Mouse (Mus musculus) neural tube, embryonic 12.5 days (tissue): ENCODE measurements at regions not wholly inside any gene's neighbourhood (a gene's known extent, or its start where the extent isn't known, plus 50 kb on each side); places are given as distances from the start of the nearest gene placed in this dataset.

Experiments
- ATAC-seq: fragments of 200-750 bp; cut with Nextera tagmentation; 2 replicates; pipeline ENCODE4 v1.8.0; 2017; ENCODE audit warnings: low read depth, mild to moderate bottlenecking, moderate TSS enrichment, moderate library complexity; ENCODE audit not compliant: low FRiP score
- H3K27ac ChIP-seq: fragments of 300-500 bp; sonication (generic); 2 replicates; pipeline ENCODE4 v1.5.1; 2016
- H3K27me3 ChIP-seq: fragments of 300-500 bp; sonication (generic); replicated peaks from 2 replicates; pipeline ENCODE4 v1.6.1; 2016; ENCODE audit warnings: mild to moderate bottlenecking
- H3K36me3 ChIP-seq: fragments of 300-500 bp; sonication (generic); 2 replicates; pipeline ENCODE4 v1.6.1; 2016; ENCODE audit warnings: mild to moderate bottlenecking
- H3K4me1 ChIP-seq: fragments of 300-500 bp; sonication (generic); 2 replicates; pipeline ENCODE4 v1.6.1; 2016
- H3K4me2 ChIP-seq: fragments of 300-500 bp; sonication (generic); replicated peaks from 2 replicates; pipeline ENCODE4 v1.6.1; 2016; ENCODE audit warnings: mild to moderate bottlenecking
- H3K4me3 ChIP-seq: fragments of 300-500 bp; sonication (generic); 2 replicates; pipeline ENCODE4 v1.5.1; 2016
- H3K9ac ChIP-seq: fragments of 300-500 bp; sonication (generic); 2 replicates; pipeline ENCODE4 v1.6.1; 2016; ENCODE audit warnings: mild to moderate bottlenecking
- H3K9me3 ChIP-seq: fragments of 300-500 bp; sonication (generic); 2 replicates; pipeline ENCODE4 v1.6.1; 2016; ENCODE audit warnings: mild to moderate bottlenecking
- WGBS: fragments of 180-500 bp; shearing (Covaris S2); methylation state at CpG from one replicate; pipeline ENCODE4 v1.1.7; 2016; 5-methylcytosine and 5-hydroxymethylcytosine counted together

DNA sequence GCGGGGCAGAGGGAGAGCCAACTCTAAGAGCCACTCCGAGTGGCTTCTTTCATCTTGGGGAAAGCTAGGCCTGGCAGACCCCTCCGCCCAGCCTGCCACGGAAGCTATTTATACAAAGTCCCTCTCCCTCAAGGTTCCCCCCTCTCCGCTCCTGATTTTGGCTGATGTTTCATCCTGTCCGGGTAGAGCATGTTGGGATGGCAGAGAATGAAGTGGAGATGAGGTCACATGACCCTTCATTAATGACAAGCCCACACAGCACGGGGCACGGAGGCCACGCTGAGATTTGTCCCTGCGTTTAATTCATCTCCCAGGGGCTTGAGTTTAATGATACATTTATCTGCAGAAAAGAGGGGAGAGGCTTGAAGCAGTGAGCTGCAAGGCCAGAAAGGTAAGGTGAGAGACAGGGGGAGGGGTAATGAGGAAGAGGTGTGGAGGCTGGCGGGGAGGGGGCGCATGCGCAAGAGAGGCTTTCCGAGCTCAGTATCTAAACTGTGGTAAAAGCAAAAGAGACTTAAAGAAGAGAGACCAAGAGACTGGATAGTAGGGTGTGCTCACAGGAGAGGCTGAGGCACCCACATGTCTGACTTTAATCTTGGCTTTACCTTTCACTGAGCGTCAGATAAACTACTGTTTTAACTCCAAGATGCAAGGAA is 111.7 kb downstream of the Chst1 start:
- Histone ChIP-seq H3K4me2 (peak overlapping the region; percentile 42), H3K4me1 (peaks cover 13% of the 10 kb centered on the region; the same call in 1 of the 2 replicates), H3K27me3 (0 out of 2 replicates have a peak, but pooled peaks cover 4% of the 10 kb centered on the region), H3K9ac (no peak overlapping the region), H3K27ac (no peak overlapping the region), H3K4me3 (no peak overlapping the region), H3K36me3 (no peaks in the 10 kb centered on the region), H3K9me3 (no peaks in the 10 kb centered on the region)
- ATAC-seq, result 0 out of 2 replicates have a peak, but pooled peaks have one; percentile 17
- 41% methylated on average over 15 of the region's 15 CpGs for WGBS

DNA sequence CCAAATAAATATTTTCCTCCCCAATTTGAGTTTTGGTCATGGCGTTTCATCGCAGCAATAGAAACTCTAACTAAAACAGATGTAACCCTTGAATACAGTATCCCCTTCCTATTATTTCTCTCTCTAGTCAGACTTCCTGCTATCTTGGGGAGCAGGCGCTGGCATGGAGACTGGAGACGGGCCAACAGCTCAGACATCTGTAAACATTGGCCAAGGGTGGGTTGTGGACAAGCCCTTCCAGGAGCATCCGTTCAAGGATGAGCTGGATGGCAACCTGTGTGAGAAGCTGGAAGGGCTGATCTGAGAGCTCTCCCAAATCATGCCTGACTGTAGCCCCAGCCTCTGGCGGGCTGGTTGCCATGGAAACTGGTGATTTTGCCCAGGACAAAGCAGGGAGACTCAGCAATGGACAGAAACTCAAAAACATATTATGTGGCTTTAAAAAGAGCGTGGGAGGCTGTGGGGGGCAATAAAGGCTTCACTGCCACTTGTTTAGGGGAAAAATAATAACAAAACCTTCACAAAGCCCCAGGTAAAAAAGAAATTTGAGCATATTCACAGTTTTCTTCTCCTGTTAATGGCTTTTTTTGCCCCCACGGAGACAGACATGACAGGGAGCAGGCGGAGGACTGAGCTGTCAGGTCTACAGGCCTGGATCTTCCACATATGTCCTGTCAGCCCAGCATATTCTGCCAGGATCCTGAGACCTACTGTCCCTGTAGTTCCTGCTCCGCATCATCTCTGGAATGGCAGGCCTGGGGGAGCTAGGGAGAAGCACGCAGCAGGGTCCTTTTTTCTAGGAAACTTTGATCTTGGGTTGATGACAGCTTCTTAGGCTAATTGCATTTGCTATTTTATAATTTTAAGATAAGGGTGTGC is 113.0 kb downstream of the Chst1 start:
- peak; percentile 53; the same call in 1 of the 2 replicates for ATAC-seq
- peaks cover 13% of the 10 kb centered on the region; the same call in 1 of the 2 replicates for H3K4me1 ChIP-seq
- no peaks in the 10 kb centered on the region for H3K9me3 ChIP-seq
- WGBS, result 59% methylated on average over 11 of the region's 11 CpGs
- H3K27me3 ChIP-seq, result 0 out of 2 replicates have a peak, but pooled peaks cover 4% of the 10 kb centered on the region
- no peak overlapping the region for H3K9ac ChIP-seq
- no peak overlapping the region for H3K27ac ChIP-seq
- no peak overlapping the region for H3K4me2 ChIP-seq
- no peak overlapping the region for H3K4me3 ChIP-seq
- H3K36me3 ChIP-seq, result no peaks in the 10 kb centered on the region

DNA sequence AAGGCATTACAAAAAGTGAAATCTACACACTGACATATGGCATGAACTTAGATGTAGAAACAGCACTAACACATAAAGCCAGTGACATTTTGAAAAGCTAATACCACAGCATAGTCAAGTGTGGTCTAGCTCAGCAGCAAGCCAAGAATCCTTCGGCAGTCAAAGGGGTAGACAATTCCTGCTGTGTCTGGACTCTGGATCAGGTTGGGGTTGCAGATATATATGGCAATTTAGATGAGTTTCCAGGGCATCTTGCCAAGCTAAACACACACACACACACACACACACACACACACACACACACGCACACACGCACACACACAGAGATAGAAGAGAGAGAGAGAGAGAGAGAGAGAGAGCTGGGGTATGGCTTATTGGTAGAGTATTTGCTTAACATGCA is 118.2 kb downstream of the Chst1 start:
- no peak overlapping the region for H3K4me2 ChIP-seq
- no peak for ATAC-seq
- WGBS, result 90% methylated on average over 3 of the region's 3 CpGs

DNA sequence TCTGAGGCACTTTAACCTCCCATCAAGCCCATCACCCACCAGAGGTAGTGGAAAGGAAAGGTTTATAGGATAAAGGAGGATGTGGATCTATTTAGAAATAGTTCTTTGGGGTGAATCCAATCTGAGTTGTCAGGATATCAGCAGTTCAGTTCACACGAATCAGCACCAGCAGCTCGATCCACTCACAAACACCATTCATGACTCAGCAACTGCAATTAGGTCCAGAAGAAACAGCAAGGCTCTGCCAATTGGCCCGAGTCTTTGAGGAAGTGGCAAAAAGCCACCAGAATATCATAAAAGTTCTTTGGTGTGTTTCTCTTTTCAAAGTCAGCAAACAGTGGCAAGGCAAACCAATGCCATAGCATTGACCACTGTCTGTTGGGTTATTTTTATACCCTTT is 122.4 kb downstream of the Chst1 start:
- Histone ChIP-seq H3K9ac (no peak overlapping the region), H3K27me3 (no peaks in the 10 kb centered on the region), H3K36me3 (no peaks in the 10 kb centered on the region), H3K27ac (no peak overlapping the region), H3K4me1 (peaks cover 8% of the 10 kb centered on the region), H3K4me2 (no peak overlapping the region), H3K4me3 (no peak overlapping the region), H3K9me3 (no peaks in the 10 kb centered on the region)
- ATAC-seq, result no peak
- 88% methylated on average over 3 of the region's 3 CpGs for WGBS

More for the DNA sequence above, 118.2 kb downstream of the Chst1 start:
- Histone ChIP-seq H3K4me3 (no peak overlapping the region), H3K27ac (no peak overlapping the region), H3K27me3 (no peaks in the 10 kb centered on the region), H3K36me3 (no peaks in the 10 kb centered on the region), H3K9ac (no peak overlapping the region), H3K9me3 (no peaks in the 10 kb centered on the region), H3K4me1 (0 out of 2 replicates have a peak, but pooled peaks cover 2% of the 10 kb centered on the region)

DNA sequence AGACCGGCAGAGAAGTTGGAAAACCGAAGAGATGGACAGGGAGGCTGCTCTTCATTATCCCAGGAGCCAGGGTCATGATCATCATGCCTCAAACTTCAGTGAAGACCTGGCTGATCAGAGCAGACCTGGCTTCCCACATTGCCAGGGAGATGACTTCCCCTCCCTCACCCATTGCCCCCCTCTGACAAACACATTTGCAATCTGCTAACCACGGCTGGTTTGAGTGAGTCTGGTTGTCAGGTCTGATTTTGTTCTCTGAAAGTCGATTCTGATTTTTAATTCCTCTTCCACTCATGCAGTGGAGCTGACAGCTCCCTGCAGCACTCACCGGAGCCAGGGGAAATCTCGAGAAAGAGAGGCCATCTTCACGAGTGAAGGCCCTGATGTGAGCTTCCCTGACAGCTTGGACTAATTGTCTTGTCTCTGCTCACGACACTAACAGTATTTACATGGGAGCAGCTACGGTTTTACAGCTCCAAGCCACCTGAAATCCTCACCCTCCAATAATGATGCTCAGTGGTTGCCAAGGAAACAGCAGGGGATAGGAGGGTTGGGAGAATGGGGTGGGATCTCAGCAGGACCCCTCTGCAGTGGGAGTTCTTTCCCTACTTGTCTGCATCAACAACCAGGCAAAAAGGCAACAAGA is 124.2 kb downstream of the Chst1 start:
- Histone ChIP-seq H3K36me3 (no peaks in the 10 kb centered on the region), H3K27ac (no peak overlapping the region), H3K9ac (no peak overlapping the region), H3K9me3 (no peaks in the 10 kb centered on the region), H3K4me3 (no peak overlapping the region), H3K27me3 (0 out of 2 replicates have a peak, but pooled peaks cover 2% of the 10 kb centered on the region), H3K4me2 (no peak overlapping the region), H3K4me1 (peaks cover 9% of the 10 kb centered on the region)
- WGBS, result 43% methylated on average over 9 of the region's 9 CpGs
- no peak for ATAC-seq

DNA sequence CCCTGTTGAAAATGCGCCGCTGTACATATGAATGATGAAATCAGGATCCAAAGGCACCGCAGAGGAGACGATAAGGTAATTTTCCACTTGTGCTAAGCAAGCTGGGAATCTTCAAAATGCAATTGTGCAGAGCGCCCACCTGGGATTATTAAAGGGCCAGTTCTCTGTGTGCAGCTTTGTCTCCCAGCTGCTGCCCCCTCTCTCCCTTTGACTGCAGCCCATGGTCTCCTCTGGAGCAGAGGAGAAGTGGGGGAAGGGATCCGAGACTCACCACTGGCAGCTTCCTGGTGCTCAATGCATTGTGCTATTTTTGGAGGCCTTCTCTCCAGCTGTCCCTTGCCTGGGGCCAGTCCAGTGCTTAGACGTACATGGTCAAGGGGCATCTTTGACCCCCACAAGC is 127.1 kb downstream of the Chst1 start:
- WGBS, result 44% methylated on average over 7 of the region's 7 CpGs
- H3K9ac ChIP-seq, result no peak overlapping the region
- H3K27me3 ChIP-seq, result 0 out of 2 replicates have a peak, but pooled peaks cover 2% of the 10 kb centered on the region
- H3K4me2 ChIP-seq, result no peak overlapping the region
- H3K4me3 ChIP-seq, result no peak overlapping the region
- no peaks in the 10 kb centered on the region for H3K9me3 ChIP-seq
- H3K36me3 ChIP-seq, result no peaks in the 10 kb centered on the region
- H3K4me1 ChIP-seq, result peaks cover 9% of the 10 kb centered on the region
- no peak overlapping the region for H3K27ac ChIP-seq
- 0 out of 2 replicates have a peak, but pooled peaks have one; percentile 48 for ATAC-seq

DNA sequence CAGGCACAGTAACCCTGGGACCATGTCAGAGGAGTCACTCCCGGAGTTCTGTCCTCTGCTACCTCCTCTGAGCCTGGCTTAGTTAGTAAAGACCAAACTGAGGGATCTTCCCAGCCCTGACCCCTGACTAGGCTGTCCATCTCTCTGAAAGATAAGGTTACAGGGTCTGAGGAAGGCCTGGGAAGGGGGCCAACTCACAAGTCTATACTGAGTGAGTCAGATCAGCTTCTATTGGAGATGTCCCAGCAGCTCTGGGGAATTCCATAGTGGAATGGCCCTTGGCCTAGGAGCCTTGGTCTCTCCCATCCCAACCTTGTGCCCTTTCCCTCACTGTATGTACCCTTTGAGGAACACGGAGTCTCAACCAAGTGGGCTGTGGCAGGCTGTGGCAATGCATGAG is 127.7 kb downstream of the Chst1 start:
- Histone ChIP-seq H3K27ac (no peak overlapping the region), H3K27me3 (0 out of 2 replicates have a peak, but pooled peaks cover 2% of the 10 kb centered on the region), H3K36me3 (no peaks in the 10 kb centered on the region), H3K9me3 (no peaks in the 10 kb centered on the region), H3K4me1 (peaks cover 9% of the 10 kb centered on the region), H3K4me3 (no peak overlapping the region), H3K4me2 (no peak overlapping the region), H3K9ac (no peak overlapping the region)
- no peak for ATAC-seq
- WGBS, result 84% methylated on average over 2 of the region's 2 CpGs

DNA sequence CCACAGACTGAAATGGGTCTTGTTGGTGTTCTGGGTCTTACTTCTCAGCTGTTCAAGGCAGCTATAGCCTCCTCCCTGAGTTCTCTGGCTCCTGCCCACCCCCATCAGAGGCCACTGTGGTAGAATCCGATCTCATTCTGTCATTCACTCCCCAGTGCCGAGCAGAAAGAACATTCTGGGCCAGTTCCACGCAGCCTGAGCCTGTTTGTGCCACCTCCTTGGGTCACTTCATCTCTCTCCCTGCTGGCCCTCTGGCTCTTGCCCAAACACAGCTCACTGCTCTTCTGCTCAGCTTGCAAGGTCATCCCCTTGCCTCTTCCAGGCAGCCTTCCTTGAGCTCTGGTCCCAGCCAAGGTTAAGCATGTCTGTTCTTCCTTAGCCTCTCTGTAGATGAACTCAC is 128.9 kb downstream of the Chst1 start:
- Histone ChIP-seq H3K4me3 (no peak overlapping the region), H3K9me3 (no peaks in the 10 kb centered on the region), H3K9ac (no peak overlapping the region), H3K27ac (no peak overlapping the region), H3K36me3 (no peaks in the 10 kb centered on the region), H3K27me3 (0 out of 2 replicates have a peak, but pooled peaks cover 2% of the 10 kb centered on the region), H3K4me2 (no peak overlapping the region), H3K4me1 (peaks cover 9% of the 10 kb centered on the region)
- no peak for ATAC-seq
- WGBS, result 86% methylated on average over 3 of the region's 3 CpGs

DNA sequence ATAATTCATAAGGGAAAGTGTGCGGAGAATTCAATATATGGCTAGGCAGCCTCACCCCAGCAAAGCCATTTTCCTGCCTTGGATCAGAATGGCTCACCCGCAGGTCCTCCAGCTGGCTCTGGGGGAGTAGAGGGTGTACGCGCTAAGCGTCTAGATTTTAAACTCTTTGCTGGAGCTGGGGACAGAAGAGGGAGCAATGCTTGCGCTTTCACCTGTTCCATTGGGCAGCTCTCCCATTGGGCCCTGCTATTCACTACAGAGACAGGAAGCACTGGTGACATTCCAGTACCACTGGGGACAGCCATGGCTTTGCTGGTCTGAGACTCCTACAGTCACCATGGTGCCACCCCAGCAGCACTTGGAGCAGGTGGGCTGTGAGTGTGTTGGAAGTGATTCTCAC is 130.9 kb downstream of the Chst1 start:
- 97% methylated on average over 6 of the region's 6 CpGs for WGBS
- Histone ChIP-seq H3K9ac (no peak overlapping the region), H3K36me3 (no peaks in the 10 kb centered on the region), H3K27me3 (0 out of 2 replicates have a peak, but pooled peaks cover 2% of the 10 kb centered on the region), H3K4me3 (no peak overlapping the region), H3K9me3 (no peaks in the 10 kb centered on the region), H3K4me1 (peaks cover 9% of the 10 kb centered on the region), H3K27ac (no peak overlapping the region), H3K4me2 (no peak overlapping the region)
- ATAC-seq, result no peak

DNA sequence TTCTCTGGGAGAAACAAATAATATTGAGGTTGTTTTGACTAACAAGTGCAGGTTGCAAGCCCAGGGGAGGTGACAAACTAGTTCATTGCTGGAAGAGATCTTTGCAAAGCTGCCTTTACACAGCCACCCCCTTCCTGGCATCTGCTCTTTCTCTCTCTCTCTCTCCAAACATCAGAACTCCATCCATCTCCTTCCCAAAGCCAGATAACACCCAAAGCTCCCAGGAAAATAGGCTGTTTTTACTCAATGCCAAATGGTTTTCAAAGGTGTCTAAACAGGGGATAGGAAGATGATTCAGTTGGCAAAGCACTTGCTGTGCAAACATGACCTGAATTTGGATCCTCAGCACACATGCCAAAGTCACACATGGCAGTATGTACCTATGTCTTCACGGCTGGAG is 133.9 kb downstream of the Chst1 start:
- no peak overlapping the region for H3K27ac ChIP-seq
- ATAC-seq, result no peak
- no peak overlapping the region for H3K9ac ChIP-seq
- no peaks in the 10 kb centered on the region for H3K9me3 ChIP-seq
- H3K4me3 ChIP-seq, result no peak overlapping the region
- 0 out of 2 replicates have a peak, but pooled peaks cover 2% of the 10 kb centered on the region for H3K27me3 ChIP-seq
- no peak overlapping the region for H3K4me2 ChIP-seq
- no peaks in the 10 kb centered on the region for H3K4me1 ChIP-seq
- H3K36me3 ChIP-seq, result no peaks in the 10 kb centered on the region
- WGBS, result 94% methylated on average over 1 of the region's 1 CpGs

DNA sequence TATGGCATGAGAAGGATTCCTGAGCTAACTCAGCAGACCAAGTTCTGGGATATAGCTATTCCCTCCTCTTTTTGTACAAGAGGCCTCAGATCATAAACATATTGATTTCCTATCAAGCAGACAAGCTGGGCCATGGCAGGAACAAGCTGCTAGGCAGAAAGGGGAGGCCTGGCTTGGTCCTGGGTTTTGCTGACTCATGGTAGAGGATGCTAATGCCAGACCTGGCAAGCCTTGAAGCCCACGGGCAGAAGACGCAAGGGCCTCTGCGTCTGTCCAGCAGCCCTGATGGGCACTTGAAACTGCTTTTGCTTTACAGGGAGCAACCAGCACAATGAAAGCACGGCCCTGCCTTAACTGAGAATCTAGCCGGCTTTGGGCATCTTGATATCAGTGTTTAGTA is 136.3 kb downstream of the Chst1 start:
- Histone ChIP-seq H3K27ac (no peak overlapping the region), H3K4me2 (no peak overlapping the region), H3K4me1 (no peaks in the 10 kb centered on the region), H3K9ac (no peak overlapping the region), H3K4me3 (no peak overlapping the region), H3K27me3 (no peaks in the 10 kb centered on the region), H3K36me3 (no peaks in the 10 kb centered on the region), H3K9me3 (no peaks in the 10 kb centered on the region)
- no peak for ATAC-seq
- 85% methylated on average over 5 of the region's 5 CpGs for WGBS

DNA sequence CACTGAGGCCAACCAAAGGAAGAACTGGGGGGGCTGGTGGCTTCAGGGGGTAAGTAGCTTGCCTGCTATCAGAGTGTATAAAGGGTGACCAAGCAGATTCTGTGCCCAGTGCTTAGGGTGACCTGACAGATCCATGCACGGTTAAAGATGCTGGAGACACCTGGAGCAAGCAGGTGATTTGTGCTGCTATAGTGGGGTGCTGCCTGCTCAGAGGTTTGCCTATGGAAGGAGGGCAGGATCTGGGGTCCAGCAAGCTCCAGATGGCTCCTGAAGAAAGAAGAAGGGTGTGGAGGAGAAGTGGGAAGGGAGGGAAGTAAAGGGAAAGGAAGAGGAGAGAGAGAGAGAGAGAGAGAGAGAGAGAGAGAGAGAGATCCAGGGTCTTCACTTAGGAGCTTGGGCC is 137.8 kb downstream of the Chst1 start:
- Histone ChIP-seq H3K9me3 (no peaks in the 10 kb centered on the region), H3K4me3 (no peak overlapping the region), H3K27me3 (no peaks in the 10 kb centered on the region), H3K27ac (no peak overlapping the region), H3K4me2 (no peak overlapping the region), H3K9ac (no peak overlapping the region), H3K4me1 (no peaks in the 10 kb centered on the region), H3K36me3 (no peaks in the 10 kb centered on the region)
- WGBS, result 94% methylated on average over 1 of the region's 1 CpGs
- no peak for ATAC-seq
